Mouse (Mus musculus) MEL (cell line): Measurements from ENCODE around the gene Creb5. TPM values are rescaled to one million over a fixed set of nuclear protein-coding genes. Genes with fewer than 3 reads are reported as not detected.

Source experiments
- DNase-seq: peaks from one replicate; pipeline ENCODE4 v3.0.0; 2011; ENCODE audit warnings: low read depth, low spot score
- H3K27ac ChIP-seq: 2 replicates; pipeline ENCODE4 v1.5.1; 2012; ENCODE audit warnings: low read depth, mild to moderate bottlenecking, control low read depth, low read length, moderate library complexity; ENCODE audit not compliant: control insufficient read depth
- H3K27me3 ChIP-seq, 2 experiments: fragments of 150-350 bp in 1 of 2; sonication (generic) in 1 of 2; 2 replicates each; pipeline ENCODE4 v1.6.1; 2012; ENCODE audit warnings: low read length in 2 of 2, mild to moderate bottlenecking in 2 of 2, improper control_type of control experiment in 1 of 2, moderate library complexity in 1 of 2; ENCODE audit not compliant: insufficient read depth in 2 of 2, control insufficient read depth in 1 of 2
- H3K36me3 ChIP-seq, 2 experiments: 2 replicates each; pipeline ENCODE4 v1.6.1; 2012 to 2014; ENCODE audit warnings: low read length in 2 of 2, improper control_type of control experiment in 1 of 2, inconsistent platforms in 1 of 2, mild to moderate bottlenecking in 1 of 2; ENCODE audit not compliant: insufficient read depth in 2 of 2, control insufficient read depth in 1 of 2
- H3K4me1 ChIP-seq, 2 experiments: fragments of 150-350 bp in 1 of 2; sonication (generic) in 1 of 2; 2 replicates each; pipeline ENCODE4 v1.6.1; 2012; ENCODE audit warnings: low read length in 2 of 2, improper control_type of control experiment in 1 of 2, mild to moderate bottlenecking in 1 of 2; ENCODE audit not compliant: insufficient read depth in 2 of 2, control insufficient read depth in 1 of 2
- H3K4me3 ChIP-seq, 2 experiments: fragments of 150-350 bp in 1 of 2; sonication (generic) in 1 of 2; 2 replicates each; pipeline ENCODE4 v1.5.1; 2012; ENCODE audit warnings: low read depth in 2 of 2, low read length in 2 of 2, mild to moderate bottlenecking in 2 of 2, moderate library complexity in 2 of 2, control low read depth in 1 of 2, improper control_type of control experiment in 1 of 2; ENCODE audit not compliant: control insufficient read depth in 1 of 2, insufficient read depth in 1 of 2
- H3K79me2 ChIP-seq: 2 replicates; pipeline ENCODE4 v1.6.1; 2012; ENCODE audit warnings: mild to moderate bottlenecking, low read length, moderate library complexity; ENCODE audit not compliant: control insufficient read depth, poor library complexity, insufficient read depth
- H3K9ac ChIP-seq: 2 replicates; pipeline ENCODE4 v1.6.1; 2012; ENCODE audit warnings: low read depth, mild to moderate bottlenecking, control low read depth, low read length, moderate library complexity; ENCODE audit not compliant: control insufficient read depth, poor library complexity, severe bottlenecking
- H3K9me3 ChIP-seq: fragments of 150-350 bp; sonication (generic); replicated peaks from 2 replicates; pipeline ENCODE4 v1.6.1; 2012; ENCODE audit warnings: mild to moderate bottlenecking, low read length, improper control_type of control experiment, moderate library complexity; ENCODE audit not compliant: insufficient read depth
- CHD1 ChIP-seq: IDR thresholded peaks from 2 replicates; pipeline ENCODE4 v1.6.1; 2012; ENCODE audit warnings: low read depth, mild to moderate bottlenecking, inconsistent platforms, low read length, improper control_type of control experiment
- CHD2 ChIP-seq: IDR thresholded peaks from 2 replicates; pipeline ENCODE4 v1.6.1; 2011; ENCODE audit warnings: low read length, improper control_type of control experiment
- KAT2A ChIP-seq: conservative IDR thresholded peaks from 2 replicates; pipeline ENCODE4 v1.6.1; 2012; ENCODE audit warnings: low read depth, low read length, improper control_type of control experiment, inconsistent platforms
- MAFK ChIP-seq: IDR thresholded peaks from 2 replicates; pipeline ENCODE4 v1.6.1; 2011; ENCODE audit warnings: low read depth, mild to moderate bottlenecking, low read length, improper control_type of control experiment, borderline replicate concordance
- MXI1 ChIP-seq: IDR thresholded peaks from 2 replicates; pipeline ENCODE4 v1.6.1; 2011; ENCODE audit warnings: mild to moderate bottlenecking, low read depth, low read length, improper control_type of control experiment
- MYB ChIP-seq: IDR thresholded peaks from 2 replicates; pipeline ENCODE4 v1.6.1; 2011; ENCODE audit warnings: mild to moderate bottlenecking, low read depth, low read length, improper control_type of control experiment
- MYC ChIP-seq: IDR thresholded peaks from 2 replicates; pipeline ENCODE4 v1.6.1; 2011; ENCODE audit warnings: low read depth, mild to moderate bottlenecking, low read length, improper control_type of control experiment, moderate library complexity
- NRF1 ChIP-seq: IDR thresholded peaks from 2 replicates; pipeline ENCODE4 v1.6.1; 2014; ENCODE audit warnings: low read depth, mild to moderate bottlenecking, inconsistent platforms, low read length, improper control_type of control experiment, moderate library complexity; ENCODE audit not compliant: poor library complexity, insufficient read depth, severe bottlenecking
- POLR2AphosphoS2 ChIP-seq: IDR thresholded peaks from 2 replicates; pipeline ENCODE4 v1.6.1; 2011; ENCODE audit warnings: low read length, improper control_type of control experiment
- RAD21 ChIP-seq: IDR thresholded peaks from 2 replicates; pipeline ENCODE4 v1.6.1; 2011; ENCODE audit warnings: mild to moderate bottlenecking, low read depth, low read length, improper control_type of control experiment
- SIN3A ChIP-seq: IDR thresholded peaks from 2 replicates; pipeline ENCODE4 v1.6.1; 2012; ENCODE audit warnings: low read length, improper control_type of control experiment, inconsistent platforms
- SMC3 ChIP-seq: IDR thresholded peaks from 2 replicates; pipeline ENCODE4 v1.6.1; 2011; ENCODE audit warnings: low read depth, low read length, improper control_type of control experiment
- TAL1 ChIP-seq: IDR thresholded peaks from 2 replicates; pipeline ENCODE4 v1.6.1; 2012; ENCODE audit warnings: mild to moderate bottlenecking, inconsistent platforms, low read length, moderate library complexity, mixed read lengths
- ZKSCAN1 ChIP-seq: IDR thresholded peaks from 2 replicates; pipeline ENCODE4 v1.6.1; 2012; ENCODE audit warnings: low read depth, mild to moderate bottlenecking, inconsistent platforms, low read length, improper control_type of control experiment, moderate library complexity
- ZMIZ1 ChIP-seq: IDR thresholded peaks from 2 replicates; pipeline ENCODE4 v1.6.1; 2012; ENCODE audit warnings: low read depth, mild to moderate bottlenecking, inconsistent platforms, low read length, improper control_type of control experiment, moderate library complexity
- ZNF384 ChIP-seq: IDR thresholded peaks from 2 replicates; pipeline ENCODE4 v1.6.1; 2012; ENCODE audit warnings: low read depth, mild to moderate bottlenecking, inconsistent platforms, low read length, improper control_type of control experiment
- polyA plus RNA-seq, 2 experiments: library from polyadenylated mRNA; stranded (reverse) in 1 of 2; unstranded in 1 of 2; fragments of >175 nt in 1 of 2; fragments of >200 nt in 1 of 2; gene quantifications; 2 replicates each; pipeline versions ENCODE4 v1.2.1 to v1.2.4; 2012; ENCODE audit warnings: low replicate concordance in 2 of 2, low read depth in 1 of 2; ENCODE audit not compliant: insufficient read length in 2 of 2, insufficient read depth in 1 of 2, missing spikeins in 1 of 2
- total RNA-seq: library from RNA; depleted of rRNA; stranded (reverse); fragments of 300-350 nt; gene quantifications from 2 replicates; pipeline ENCODE4 v1.2.3, GENCODE M21; 2012

The Creb5 gene
- total and polyA plus RNA-seq, 3 experiments = not detected

DNA sequence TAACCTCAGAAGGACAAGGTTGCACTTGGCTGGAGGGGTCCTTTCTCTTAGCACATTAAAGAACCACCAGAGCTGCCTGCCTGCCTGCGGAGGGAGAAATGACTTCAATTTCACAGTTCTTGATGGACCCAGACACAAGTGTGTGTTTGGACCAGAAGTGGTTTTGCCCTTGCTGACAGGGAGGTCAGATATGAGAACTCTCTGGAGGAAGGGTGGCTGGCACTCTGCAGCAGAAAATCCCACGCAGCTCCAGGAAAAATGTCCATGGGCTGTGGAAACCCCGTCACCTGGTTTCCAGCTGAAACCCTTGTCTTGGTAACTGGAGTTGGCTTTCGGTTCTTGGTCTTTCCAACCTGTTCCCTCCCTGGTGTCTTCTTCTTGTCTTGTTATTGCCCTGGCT lies 285.4 kb downstream of the Creb5 start:
- Histone ChIP-seq H3K4me3 (no peak overlapping the region), H3K4me1 (no peaks in the 10 kb centered on the region), H3K27me3 (no peaks in the 10 kb centered on the region), H3K9me3 (no peaks in the 10 kb centered on the region), H3K79me2 (no peaks in the 10 kb centered on the region), H3K27ac (no peak overlapping the region), H3K9ac (no peak overlapping the region), H3K36me3 (no peaks in the 10 kb centered on the region)
- DNase-seq = no peak
- no peak for TF ChIP-seq SIN3A
- TF ChIP-seq, all 39 proteins: peak for 0

DNA sequence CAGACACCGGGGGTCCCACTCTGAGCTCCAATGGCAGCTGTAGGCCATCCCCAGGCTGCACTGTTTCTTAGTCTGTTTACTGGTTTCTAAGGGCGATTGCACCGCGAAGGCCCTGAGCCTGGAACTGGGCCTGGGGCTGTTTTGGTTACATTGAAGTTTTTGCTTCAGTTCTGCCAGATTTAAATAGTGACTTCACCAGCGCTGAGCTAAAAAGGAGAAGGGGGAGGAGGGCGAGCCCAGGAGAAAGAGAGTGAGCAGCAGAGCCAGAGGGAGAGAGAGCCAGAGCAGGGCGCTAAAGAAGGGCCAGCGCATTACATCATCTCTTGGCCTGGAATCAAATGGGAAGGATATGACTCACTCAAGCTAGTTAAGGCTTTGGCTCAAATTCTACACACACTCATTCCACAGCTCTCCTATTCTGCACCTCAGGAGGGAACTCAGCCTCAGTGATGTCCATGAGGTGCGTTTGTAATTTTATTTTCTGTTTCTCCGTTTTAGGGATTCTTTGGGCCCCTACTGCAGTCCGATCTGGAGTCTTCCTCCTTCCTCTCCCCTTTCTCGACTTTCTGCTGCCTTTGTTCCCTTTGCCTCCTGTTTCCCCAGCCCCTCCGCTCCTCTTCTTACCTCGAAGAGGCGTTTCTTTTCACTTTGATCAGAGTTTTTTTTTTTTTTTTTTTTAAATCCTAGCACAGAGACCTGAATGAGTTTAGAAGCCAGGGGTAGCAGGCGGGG lies 286.1 kb downstream of the Creb5 start:
- TF ChIP-seq SMC3 (no peak), MXI1 (no peak), TAL1 (no peak), MAFK (no peak)
- no peak overlapping the region for H3K27ac ChIP-seq
- H3K79me2 ChIP-seq = no peaks in the 10 kb centered on the region
- no peaks in the 10 kb centered on the region for H3K27me3 ChIP-seq
- DNase-seq = no peak
- no peak overlapping the region for H3K9ac ChIP-seq
- H3K9me3 ChIP-seq = no peaks in the 10 kb centered on the region
- H3K4me1 ChIP-seq = no peaks in the 10 kb centered on the region
- no peaks in the 10 kb centered on the region for H3K36me3 ChIP-seq
- no peak overlapping the region for H3K4me3 ChIP-seq

DNA sequence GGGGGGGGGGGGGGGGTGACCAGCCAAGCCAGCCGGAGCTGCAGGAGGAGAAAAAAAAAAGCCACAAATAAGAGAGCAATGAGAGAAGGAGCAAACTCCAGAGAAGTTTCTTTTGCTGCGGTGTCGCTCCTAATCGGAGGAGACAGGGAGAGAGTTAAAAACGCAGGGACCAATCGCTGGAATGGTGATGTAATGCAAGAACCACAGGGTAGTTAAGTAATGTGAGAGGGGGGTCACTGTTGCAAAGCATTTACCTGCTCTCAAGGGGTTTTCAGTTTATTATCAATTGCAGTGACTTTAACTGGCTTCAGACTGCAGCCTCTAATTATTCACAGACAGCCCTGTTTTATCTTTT lies 286.6 kb downstream of the Creb5 start:
- Histone ChIP-seq H3K4me1 (no peaks in the 10 kb centered on the region), H3K27ac (no peak overlapping the region), H3K9ac (no peak overlapping the region), H3K27me3 (no peaks in the 10 kb centered on the region), H3K9me3 (no peaks in the 10 kb centered on the region), H3K4me3 (no peak overlapping the region), H3K36me3 (no peaks in the 10 kb centered on the region), H3K79me2 (no peaks in the 10 kb centered on the region)
- TF ChIP-seq ZKSCAN1 (no peak), MAFK (no peak), NRF1 (no peak), MYB (no peak)
- no peak for DNase-seq

DNA sequence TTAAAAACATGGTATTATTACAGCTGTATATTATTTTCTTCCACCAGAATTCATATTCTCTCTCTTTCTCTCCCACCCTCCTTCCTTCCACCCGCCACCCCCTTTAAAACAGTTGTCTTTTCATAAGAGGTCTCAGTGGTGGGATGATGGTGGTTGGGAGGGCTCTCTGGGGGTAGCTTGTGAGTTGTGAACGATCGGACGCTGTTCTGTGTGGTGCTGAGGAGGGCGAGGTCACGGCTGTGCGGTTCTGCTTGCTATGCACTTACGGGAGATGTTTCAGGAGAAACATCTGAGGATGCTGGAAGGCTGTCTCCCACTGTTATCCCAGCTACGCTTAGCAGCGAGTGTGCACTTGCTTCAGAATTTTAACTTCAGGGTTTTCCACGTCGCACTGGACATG lies 287.0 kb downstream of the Creb5 start:
- TF ChIP-seq KAT2A = no peak
- no peak for TF ChIP-seq ZKSCAN1
- no peak for TF ChIP-seq MYC
- no peak for TF ChIP-seq CHD1
- TF ChIP-seq RAD21 = no peak
- TF ChIP-seq ZMIZ1 = no peak
- no peak for TF ChIP-seq CHD2
- TF ChIP-seq ZNF384 = no peak
- TF ChIP-seq POLR2AphosphoS2 = no peak
- TF ChIP-seq, all 39 proteins: peak for 0
- Histone ChIP-seq H3K27ac (no peak overlapping the region), H3K79me2 (no peaks in the 10 kb centered on the region), H3K36me3 (no peaks in the 10 kb centered on the region), H3K4me3 (no peak overlapping the region), H3K27me3 (no peaks in the 10 kb centered on the region), H3K9me3 (no peaks in the 10 kb centered on the region), H3K4me1 (no peaks in the 10 kb centered on the region), H3K9ac (no peak overlapping the region)
- no peak for DNase-seq
